Mouse (Mus musculus) lung, postnatal 0 days (tissue): ENCODE data around the gene L3mbtl1.

Experiments used
- CTCF ChIP-seq: IDR thresholded peaks from 2 replicates; pipeline ENCODE4 v1.5.1; 2016; ENCODE audit warnings: antibody characterized with exemption, mild to moderate bottlenecking
- EP300 ChIP-seq: IDR thresholded peaks from 2 replicates; pipeline ENCODE4 v1.6.1; 2016; ENCODE audit warnings: antibody characterized with exemption, mild to moderate bottlenecking, control low read depth

DNA sequence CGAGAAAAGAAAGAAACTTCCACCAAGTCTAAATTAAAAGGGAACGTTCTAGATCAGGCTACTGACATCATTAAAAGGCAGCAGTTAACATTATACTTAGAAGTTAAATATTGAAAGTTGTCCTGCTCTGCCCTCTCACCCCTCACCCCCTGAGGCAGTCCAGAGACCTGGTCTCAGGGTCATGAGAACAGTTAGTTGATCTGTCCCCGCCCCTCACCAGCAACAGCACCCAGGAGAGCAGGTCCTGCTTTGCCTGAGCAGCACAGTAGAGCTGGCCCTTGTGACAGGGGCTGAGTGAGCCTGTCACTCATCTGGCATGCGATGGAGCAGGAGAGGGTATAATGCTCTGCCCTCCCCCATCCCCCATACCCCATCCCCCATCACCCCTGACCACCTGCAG is 37.4 kb upstream of the L3mbtl1 start:
- TF ChIP-seq CTCF, result no peak
- TF ChIP-seq EP300, result no peak
